Mouse (Mus musculus) CH12.LX (cell line): ENCODE results near the gene Akt2. TPM values are rescaled to one million over a fixed set of nuclear protein-coding genes. Genes with fewer than 3 reads are reported as not detected.

Experiments used
- polyA plus RNA-seq: library from polyadenylated mRNA; unstranded; fragments of >175 nt; gene quantifications from 2 replicates; pipeline ENCODE4 v1.2.1, GENCODE M21; 2012; ENCODE audit warnings: low read depth; ENCODE audit not compliant: insufficient read length
- total RNA-seq, 2 experiments: library from RNA; depleted of rRNA; stranded (reverse); fragments of 300-350 nt in 1 of 2; fragments of >200 nt in 1 of 2; gene quantifications; 2 replicates each; pipeline ENCODE4 v1.2.3; 2012 to 2014

Gene Akt2
- total and polyA plus RNA-seq, 3 experiments = 39.5 to 77.3 (median 40.3) TPM

Other genes starting within 250 kb of the Akt2 start
- 26.2 and 30.8 TPM in 2 replicates for gene Shkbp1, start 235.5 kb upstream of the Akt2 start, total RNA-seq (2012; rRNA removed)
- gene Shkbp1, start 235.5 kb upstream of the Akt2 start, total RNA-seq (2014; rRNA removed) = 17.7 and 23.3 TPM in 2 replicates
- 50.0 and 62.8 TPM in 2 replicates for gene Shkbp1, start 235.5 kb upstream of the Akt2 start, polyA plus RNA-seq
- gene Gm20479, start 234.1 kb upstream of the Akt2 start, total RNA-seq (2012; rRNA removed) = 1.3 and 1.9 TPM in 2 replicates
- 0.95 and 2.2 TPM in 2 replicates for gene Gm20479, start 234.1 kb upstream of the Akt2 start, total RNA-seq (2014; rRNA removed)
- gene Gm20479, start 234.1 kb upstream of the Akt2 start, polyA plus RNA-seq = 1.2 and 2.8 TPM in 2 replicates
- 0.29 and 0.38 TPM in 2 replicates for gene Sptbn4, start 143.9 kb upstream of the Akt2 start, total RNA-seq (2012; rRNA removed)
- gene Sptbn4, start 143.9 kb upstream of the Akt2 start, total RNA-seq (2014; rRNA removed) = 0.18 and 0.21 TPM in 2 replicates
- gene Sptbn4, start 143.9 kb upstream of the Akt2 start, polyA plus RNA-seq = 0.20 and 0.24 TPM in 2 replicates
- gene Blvrb, start 143.6 kb upstream of the Akt2 start, total RNA-seq (2012; rRNA removed) = 6.3 and 9.4 TPM in 2 replicates
- gene Blvrb, start 143.6 kb upstream of the Akt2 start, total RNA-seq (2014; rRNA removed) = 2.8 and 4.3 TPM in 2 replicates
- 5.0 and 7.6 TPM in 2 replicates for gene Blvrb, start 143.6 kb upstream of the Akt2 start, polyA plus RNA-seq
- gene Sertad3, start 117.8 kb upstream of the Akt2 start, total RNA-seq (2012; rRNA removed) = 2.6 and 2.8 TPM in 2 replicates
- 2.7 and 3.9 TPM in 2 replicates for gene Sertad3, start 117.8 kb upstream of the Akt2 start, total RNA-seq (2014; rRNA removed)
- gene Sertad3, start 117.8 kb upstream of the Akt2 start, polyA plus RNA-seq = 1.8 and 2.7 TPM in 2 replicates
- 8.0 and 8.3 TPM in 2 replicates for gene Sertad1, start 104.6 kb upstream of the Akt2 start, total RNA-seq (2012; rRNA removed)
- 8.1 and 9.1 TPM in 2 replicates for gene Sertad1, start 104.6 kb upstream of the Akt2 start, total RNA-seq (2014; rRNA removed)
- 5.0 and 7.4 TPM in 2 replicates for gene Sertad1, start 104.6 kb upstream of the Akt2 start, polyA plus RNA-seq
- gene Prx, start 92.2 kb upstream of the Akt2 start, total RNA-seq (2012; rRNA removed) = 0.21 TPM in 2 replicates
- gene Prx, start 92.2 kb upstream of the Akt2 start, total RNA-seq (2014; rRNA removed) = 0.12 and 0.17 TPM in 2 replicates
- 0.41 and 0.60 TPM in 2 replicates for gene Prx, start 92.2 kb upstream of the Akt2 start, polyA plus RNA-seq
- gene Hipk4, start 68.3 kb upstream of the Akt2 start, total RNA-seq (2012; rRNA removed) = 0.04 TPM in 1 of 2 replicates, not detected in the other
- 0.09 TPM in 1 of 2 replicates, not detected in the other for gene Hipk4, start 68.3 kb upstream of the Akt2 start, total RNA-seq (2014; rRNA removed)
- gene Hipk4, start 68.3 kb upstream of the Akt2 start, polyA plus RNA-seq = 0.11 and 0.16 TPM in 2 replicates
- 16.2 and 21.1 TPM in 2 replicates for gene Pld3, start 38.3 kb upstream of the Akt2 start, total RNA-seq (2012; rRNA removed)
- gene Pld3, start 38.3 kb upstream of the Akt2 start, total RNA-seq (2014; rRNA removed) = 6.0 and 6.2 TPM in 2 replicates
- 13.5 and 14.1 TPM in 2 replicates for gene Pld3, start 38.3 kb upstream of the Akt2 start, polyA plus RNA-seq
- gene 2310022A10Rik, start 38.3 kb upstream of the Akt2 start, total RNA-seq (2012; rRNA removed) = 7.0 and 7.8 TPM in 2 replicates
- 7.2 and 8.6 TPM in 2 replicates for gene 2310022A10Rik, start 38.3 kb upstream of the Akt2 start, total RNA-seq (2014; rRNA removed)
- 27.1 and 30.7 TPM in 2 replicates for gene 2310022A10Rik, start 38.3 kb upstream of the Akt2 start, polyA plus RNA-seq
- gene Ttc9b, start 62.4 kb downstream of the Akt2 start, total RNA-seq (2012; rRNA removed) = 0.08 TPM in 1 of 2 replicates, not detected in the other
- not detected in 2 replicates for gene Ttc9b, start 62.4 kb downstream of the Akt2 start, total RNA-seq (2014; rRNA removed)
- gene Ttc9b, start 62.4 kb downstream of the Akt2 start, polyA plus RNA-seq = not detected in 2 replicates
- 15.0 and 16.7 TPM in 2 replicates for gene Map3k10, start 83.0 kb downstream of the Akt2 start, total RNA-seq (2012; rRNA removed)
- 7.2 and 7.8 TPM in 2 replicates for gene Map3k10, start 83.0 kb downstream of the Akt2 start, total RNA-seq (2014; rRNA removed)
- 7.6 and 8.2 TPM in 2 replicates for gene Map3k10, start 83.0 kb downstream of the Akt2 start, polyA plus RNA-seq
- 0.76 and 1.2 TPM in 2 replicates for gene Zfp607b, start 97.8 kb downstream of the Akt2 start, total RNA-seq (2012; rRNA removed)
- 0.93 and 0.97 TPM in 2 replicates for gene Zfp607b, start 97.8 kb downstream of the Akt2 start, total RNA-seq (2014; rRNA removed)
- gene Zfp607b, start 97.8 kb downstream of the Akt2 start, polyA plus RNA-seq = 0.90 and 1.0 TPM in 2 replicates
- 7.8 and 8.2 TPM in 2 replicates for gene Zfp60, start 139.8 kb downstream of the Akt2 start, total RNA-seq (2012; rRNA removed)
- gene Zfp60, start 139.8 kb downstream of the Akt2 start, total RNA-seq (2014; rRNA removed) = 7.2 and 8.1 TPM in 2 replicates
- gene Zfp60, start 139.8 kb downstream of the Akt2 start, polyA plus RNA-seq = 6.9 and 7.2 TPM in 2 replicates
- gene Zfp626, start 215.6 kb downstream of the Akt2 start, total RNA-seq (2012; rRNA removed) = 3.6 and 3.9 TPM in 2 replicates
- 5.5 and 6.5 TPM in 2 replicates for gene Zfp626, start 215.6 kb downstream of the Akt2 start, total RNA-seq (2014; rRNA removed)
- gene Zfp626, start 215.6 kb downstream of the Akt2 start, polyA plus RNA-seq = 3.6 and 4.4 TPM in 2 replicates
- 4.0 and 5.0 TPM in 2 replicates for gene Zfp59, start 247.1 kb downstream of the Akt2 start, total RNA-seq (2012; rRNA removed)
- gene Zfp59, start 247.1 kb downstream of the Akt2 start, total RNA-seq (2014; rRNA removed) = 5.9 and 6.5 TPM in 2 replicates
- gene Zfp59, start 247.1 kb downstream of the Akt2 start, polyA plus RNA-seq = 3.4 and 4.0 TPM in 2 replicates